Mouse (Mus musculus): ENCODE results near the gene Ano9.

DNA sequence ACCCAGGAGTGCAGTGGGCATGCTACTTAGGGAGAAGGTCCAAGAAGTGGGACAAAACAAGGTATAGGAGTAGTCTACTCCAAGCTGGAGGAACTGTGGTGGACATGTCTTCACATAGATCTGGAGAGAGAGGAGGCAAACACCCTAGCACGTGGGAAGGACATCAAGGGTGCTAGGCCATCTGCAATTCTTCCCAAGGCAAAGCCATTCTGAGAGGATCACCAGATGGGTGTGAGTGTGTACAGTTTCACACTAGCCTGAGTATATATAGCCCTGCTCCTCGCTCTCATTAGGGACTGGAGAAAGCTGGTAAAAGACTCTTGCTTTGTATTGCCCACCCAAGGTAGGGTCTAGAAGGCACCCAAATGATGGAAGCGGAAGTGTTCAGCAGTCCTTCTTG is 54.3 kb downstream of the Ano9 start:
- TF ChIP-seq CTCF (IDR thresholded peaks at IDR 0.05; ENCODE audit: extremely low read depth, insufficient read length, insufficient replicate concordance, low read depth, low read length) (no peak), POLR2A (IDR thresholded peaks at IDR 0.05; ENCODE audit: low read depth, low read length) (no peak)

All from small intestine, adult 2 months (tissue).